Mouse (Mus musculus) erythroblast, adult 5-6 weeks (primary cell): ENCODE measurements around the gene Rpl19. TPM values are rescaled to one million over a fixed set of nuclear protein-coding genes. Genes with fewer than 3 reads are reported as not detected.

ENCODE experiments used
- ATAC-seq: replicated peaks from 2 replicates; pipeline ENCODE4 v1.8.0; 2016; ENCODE audit warnings: moderate number of reproducible peaks, mild to moderate bottlenecking, moderate TSS enrichment, inconsistent platforms; ENCODE audit not compliant: poor library complexity, low FRiP score, severe bottlenecking
- total RNA-seq, 2 experiments: library from RNA; stranded (forward) in 1 of 2; stranded (reverse) in 1 of 2; fragments of 150-400 nt in 1 of 2; fragments of 200-764, 138-1000 nt in 1 of 2; gene quantifications; 2 replicates each; pipeline versions ENCODE4 v1.2.3 to v1.2.4; 2015 to 2017; ENCODE audit warnings: low replicate concordance in 2 of 2

The Rpl19 gene
- total RNA-seq, 2 experiments from 2014 or later: 332 to 899 TPM

DNA sequence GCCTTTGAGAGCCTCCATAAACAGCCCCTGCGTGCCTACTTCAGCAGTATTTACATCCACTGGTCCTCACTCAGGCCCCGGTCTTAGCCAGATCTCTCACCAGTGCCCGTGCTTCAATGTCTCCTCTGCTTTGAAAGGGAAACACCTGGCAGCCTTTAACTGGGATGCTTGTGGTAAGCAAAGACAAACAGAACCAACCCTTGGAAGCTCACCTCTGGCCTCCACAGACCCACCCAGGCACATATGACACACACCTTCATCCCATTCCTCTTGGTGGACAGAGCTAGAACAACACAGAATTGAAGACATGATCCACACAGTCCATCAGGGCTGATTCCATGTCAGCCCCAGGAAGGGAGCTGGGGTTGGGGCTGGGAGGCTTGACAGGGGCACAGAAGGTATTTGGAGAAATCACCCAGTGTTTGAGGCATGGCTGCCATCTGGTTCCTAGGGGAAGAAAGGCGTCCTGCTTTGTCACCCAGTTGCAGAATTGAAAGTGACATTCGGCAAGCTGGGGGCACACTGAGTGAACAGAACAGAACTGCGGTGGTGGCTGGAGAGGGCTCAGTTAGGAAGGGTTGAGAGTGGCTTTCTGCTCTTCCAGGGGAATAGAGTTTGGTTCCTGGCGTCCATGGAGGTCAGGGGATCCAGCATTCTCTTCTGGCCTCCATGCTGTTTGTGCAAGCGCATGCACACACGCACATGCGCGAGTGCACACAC is 28.3 kb upstream of the Rpl19 start:
- no peak for ATAC-seq

DNA sequence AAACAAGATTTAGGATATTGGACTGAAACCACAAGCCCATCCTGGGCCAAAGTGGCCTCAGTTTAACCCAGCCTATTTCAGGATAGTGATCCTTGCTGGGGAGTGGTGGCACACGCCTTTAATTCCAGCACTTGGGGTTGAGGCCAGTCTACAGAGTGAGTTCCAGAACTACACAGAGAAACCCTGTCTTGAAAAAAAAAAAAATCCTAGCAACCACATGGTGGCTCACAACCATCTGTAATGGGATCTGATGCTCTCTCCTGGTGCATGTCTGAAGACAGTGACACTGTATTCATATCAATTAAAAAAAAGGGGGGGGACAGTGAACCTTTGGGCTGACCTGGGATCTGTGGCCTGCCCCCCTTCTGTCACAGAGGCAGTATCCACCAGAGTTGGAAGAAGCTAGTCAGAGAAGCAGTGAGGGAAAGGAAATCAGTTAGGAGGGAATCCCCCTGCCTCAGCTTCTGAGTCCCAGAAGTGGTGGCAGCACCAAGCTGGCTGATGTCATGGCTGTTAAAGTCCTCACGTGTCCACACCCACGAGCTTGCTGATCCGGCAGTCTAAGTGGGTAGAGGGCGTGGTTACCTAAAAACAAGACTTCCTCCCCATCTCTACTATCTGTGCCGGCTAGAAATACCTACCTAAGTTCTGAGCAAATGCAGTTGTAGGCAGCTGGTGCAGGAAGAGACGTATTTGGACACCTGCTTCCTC is 27.5 kb upstream of the Rpl19 start:
- ATAC-seq: no peak

- no peak for ATAC-seq
These were observed 26.8 kb upstream of the Rpl19 start for GRCm38 (mm10) chr11:97999748-98000147.

DNA sequence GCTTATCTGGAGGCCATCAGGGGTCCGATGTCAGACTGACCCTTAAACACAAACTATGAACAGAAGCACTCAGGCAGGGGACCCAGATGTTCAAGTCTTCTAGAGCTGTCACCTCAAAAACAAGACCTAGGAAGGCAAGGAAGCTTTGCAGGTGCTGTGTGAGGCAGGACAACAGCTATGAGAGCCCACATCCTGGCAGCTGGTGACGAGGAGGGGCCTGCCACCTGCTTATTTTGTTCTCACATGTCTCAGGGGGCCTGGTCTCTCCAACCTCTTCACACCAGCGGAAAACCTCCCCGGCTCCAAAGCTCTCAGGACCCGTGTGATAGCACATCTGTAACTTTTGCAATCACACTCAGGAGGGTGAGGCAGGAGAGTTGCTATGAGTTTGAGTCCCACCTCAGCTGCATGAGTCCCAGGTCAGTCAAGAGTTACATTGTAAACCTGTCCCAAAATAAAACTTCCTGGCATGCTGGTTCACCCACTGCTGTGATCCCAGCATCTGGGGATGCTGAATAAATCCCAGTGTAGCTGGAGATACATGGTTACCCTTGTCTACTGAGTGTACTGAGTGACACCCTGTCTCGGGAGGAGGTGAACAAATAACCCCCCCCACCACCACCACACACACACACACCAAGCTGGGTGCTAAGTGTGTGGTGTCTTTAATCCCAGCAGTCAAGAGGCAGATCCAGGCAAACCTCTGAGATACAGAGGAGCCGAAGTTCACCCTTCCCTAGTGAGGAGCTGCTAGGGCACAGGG is 26.0 kb upstream of the Rpl19 start:
- ATAC-seq: no peak

DNA sequence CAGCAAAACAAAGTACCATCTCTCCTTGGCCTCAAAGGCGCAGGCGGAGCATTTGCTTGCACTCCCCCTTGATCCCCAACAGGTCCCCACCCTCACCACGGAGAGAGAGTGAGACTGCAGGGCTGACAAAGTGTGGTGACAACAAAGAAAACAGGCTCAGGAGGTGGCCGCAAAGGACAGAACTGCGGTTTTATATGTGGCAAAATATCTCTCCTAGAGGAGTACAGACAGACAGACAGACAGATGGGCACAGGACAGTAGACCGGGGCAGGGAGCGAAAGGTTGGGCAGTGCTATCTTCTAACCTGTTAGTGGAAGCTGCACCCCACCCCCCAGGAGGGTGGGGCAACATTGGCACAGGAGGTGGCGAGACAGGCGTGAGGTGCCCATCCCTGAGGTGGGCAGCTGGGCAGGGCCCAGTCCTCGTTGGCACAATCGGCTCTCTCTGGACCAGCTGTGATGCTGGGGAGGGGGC is 25.1 kb upstream of the Rpl19 start:
- ATAC-seq: no peak

- no peak for ATAC-seq
These were observed 24.5 kb upstream of the Rpl19 start for GRCm38 (mm10) chr11:98001986-98002385.

DNA sequence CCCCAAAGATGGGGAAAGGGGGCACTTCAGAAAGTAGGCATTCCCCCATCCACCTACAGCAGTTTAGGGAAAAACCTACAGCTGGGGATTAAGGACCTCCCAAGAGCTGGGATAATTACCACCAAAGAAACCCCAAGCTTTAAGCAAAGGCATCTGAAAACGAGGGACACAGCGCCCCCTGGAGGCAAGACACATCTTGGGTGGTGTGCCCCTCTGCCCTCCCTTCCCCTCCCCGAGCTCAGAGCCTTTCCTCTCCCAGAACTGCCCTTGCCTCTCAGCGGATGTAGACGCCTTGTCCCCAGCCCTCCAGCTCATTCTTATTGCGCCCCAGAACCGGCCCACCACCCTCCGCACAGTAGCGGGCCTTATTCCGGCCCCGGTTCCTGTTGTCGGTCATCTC is 23.9 kb upstream of the Rpl19 start:
- 0 out of 2 replicates have a peak, but pooled peaks have one; percentile 17 for ATAC-seq

GRCm38 (mm10) chr11:98003171-98003671 is 23.3 kb upstream of the Rpl19 start:
- ATAC-seq: no peak

GRCm38 (mm10) chr11:98004161-98004560 is 22.3 kb upstream of the Rpl19 start:
- ATAC-seq: no peak

- ATAC-seq: no peak
These were observed 21.4 kb upstream of the Rpl19 start for GRCm38 (mm10) chr11:98005076-98005475.

- no peak for ATAC-seq
These were observed 20.8 kb upstream of the Rpl19 start for GRCm38 (mm10) chr11:98005686-98006085.

DNA sequence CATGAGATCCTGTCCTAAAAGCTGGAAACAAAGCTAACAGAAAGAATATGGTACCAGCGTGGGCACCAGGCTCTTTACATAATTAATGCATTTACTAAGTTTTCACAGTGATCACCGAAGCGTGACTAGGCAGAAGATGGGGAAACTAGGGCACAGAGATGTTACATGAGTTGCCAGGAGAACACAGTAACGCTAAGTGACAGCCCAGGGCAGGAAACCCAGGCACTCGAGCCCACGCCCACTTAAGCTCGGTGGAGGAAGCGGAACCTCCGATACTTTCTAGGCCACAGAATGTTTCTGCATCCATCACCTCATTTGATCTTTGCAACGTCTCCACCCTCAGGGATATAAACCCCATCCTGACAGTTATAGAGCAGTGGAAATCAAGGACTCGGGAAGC is 18.4 kb upstream of the Rpl19 start:
- ATAC-seq: no peak

- no peak for ATAC-seq
These were observed 14.8 kb upstream of the Rpl19 start for GRCm38 (mm10) chr11:98011716-98012115.

DNA sequence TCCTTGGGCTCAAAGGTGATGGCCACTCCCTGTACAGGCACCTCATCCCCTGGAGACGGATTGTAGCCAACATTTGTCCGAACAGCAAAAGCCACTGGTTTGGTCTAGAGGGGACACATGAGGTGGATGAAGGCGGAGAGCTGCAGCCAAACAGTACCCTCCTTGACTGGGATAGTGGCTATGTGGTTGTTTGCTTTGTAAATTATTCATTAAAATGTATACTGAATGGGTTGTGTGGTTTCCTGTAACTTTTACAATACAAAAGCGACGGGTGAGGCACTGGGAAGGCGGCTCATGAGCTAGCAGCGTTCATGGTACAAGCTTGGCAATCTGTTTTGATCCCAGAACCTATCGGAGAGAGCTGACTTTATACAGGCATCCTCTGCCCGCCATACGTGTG is 13.7 kb upstream of the Rpl19 start:
- ATAC-seq: no peak

GRCm38 (mm10) chr11:98016177-98016576 is 10.3 kb upstream of the Rpl19 start:
- no peak for ATAC-seq

DNA sequence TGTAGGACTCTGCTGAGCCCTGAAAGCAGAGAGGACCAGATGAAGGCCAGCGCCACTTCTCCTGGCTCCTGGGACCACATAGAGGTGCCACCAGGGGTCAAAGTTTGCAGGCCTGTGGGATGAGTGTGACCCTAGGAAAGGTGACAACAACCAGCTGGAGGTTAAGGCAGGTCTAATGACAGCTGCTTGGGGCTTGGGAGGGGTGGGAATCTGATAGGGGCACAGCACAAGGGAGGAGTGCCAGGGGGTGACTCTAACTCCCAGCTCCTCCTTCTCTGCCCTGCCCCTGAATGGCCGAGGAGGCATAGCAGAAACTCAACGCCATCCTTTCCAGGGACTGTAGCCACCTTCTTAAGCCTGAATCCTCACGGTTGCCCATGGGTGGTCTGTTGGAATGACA is 9.7 kb upstream of the Rpl19 start:
- no peak for ATAC-seq

DNA sequence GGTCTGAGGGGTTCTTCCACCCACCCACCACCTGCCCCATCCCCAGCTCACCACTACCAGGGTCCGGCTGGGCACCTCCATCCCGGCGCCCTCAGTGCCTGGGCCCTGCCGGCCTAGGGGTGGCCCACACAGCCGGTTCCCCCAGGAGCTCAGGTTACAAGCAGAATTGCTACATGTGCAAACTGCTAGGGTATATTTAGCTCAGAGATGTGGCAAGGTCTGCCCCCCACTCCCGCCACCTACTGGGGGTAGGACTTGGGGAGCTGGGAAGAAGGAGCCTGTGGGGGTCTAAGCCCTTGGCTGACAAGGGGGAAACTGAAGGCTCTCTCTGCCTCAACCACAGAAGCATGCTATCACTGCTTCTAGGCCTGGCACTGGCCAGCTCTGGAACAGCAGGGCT is 8.3 kb upstream of the Rpl19 start:
- ATAC-seq: no peak

GRCm38 (mm10) chr11:98018858-98019641 is 7.5 kb upstream of the Rpl19 start:
- ATAC-seq: no peak

DNA sequence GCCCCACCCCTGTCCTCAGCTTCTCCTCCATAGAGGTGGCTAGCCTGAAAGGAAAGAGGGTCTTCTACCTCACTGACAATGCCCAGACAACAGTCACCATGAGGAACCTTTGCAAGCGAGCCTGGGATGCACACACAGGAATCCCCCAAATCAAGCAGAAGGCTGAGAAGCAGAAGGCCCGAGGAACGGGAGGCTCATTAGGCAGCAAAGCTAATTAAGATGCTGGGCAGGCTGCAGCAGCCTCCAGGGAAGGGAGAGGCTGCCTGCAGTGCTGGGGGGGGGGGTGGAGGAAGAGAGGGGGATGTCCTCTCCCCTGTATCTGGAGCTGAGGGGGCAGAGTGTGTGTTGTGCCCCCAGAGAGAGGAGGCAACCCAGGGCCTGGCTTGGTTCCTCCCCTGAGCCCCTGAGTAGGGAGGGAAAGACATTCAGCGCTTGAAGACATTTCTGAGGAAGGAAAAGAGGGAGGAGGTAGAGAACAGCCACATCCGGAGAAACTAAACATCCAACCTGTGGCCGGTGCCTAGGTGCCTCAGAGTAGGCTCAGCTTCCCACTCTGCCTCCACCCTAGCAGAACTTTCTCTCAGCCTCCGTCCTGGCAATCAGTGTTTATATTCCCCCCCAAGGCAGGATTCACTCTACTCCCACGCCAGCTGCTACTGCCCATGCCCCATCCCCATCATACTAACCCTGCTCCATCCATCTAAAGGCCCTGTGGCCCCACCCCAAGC is 6.5 kb upstream of the Rpl19 start:
- ATAC-seq: no peak
